Mouse (Mus musculus) liver, adult (tissue): ENCODE results near the gene Smg7.

ENCODE experiments used
- GATA4 ChIP-seq: IDR thresholded peaks from 2 replicates; pipeline ENCODE4 v1.6.1; 2014; ENCODE audit warnings: mild to moderate bottlenecking, low read length; ENCODE audit not compliant: insufficient replicate concordance

The Smg7 gene

GRCm38 (mm10) chr1:152795688-152796255, 106.7 kb downstream of the Smg7 start:
- TF ChIP-seq GATA4, result no peak

GRCm38 (mm10) chr1:152793495-152794130, 108.8 kb downstream of the Smg7 start:
- TF ChIP-seq GATA4, result no peak

- TF ChIP-seq GATA4, result no peak
Observed at GRCm38 (mm10) chr1:152792736-152793494, 109.5 kb downstream of the Smg7 start.

GRCm38 (mm10) chr1:152791269-152791668, 111.2 kb downstream of the Smg7 start:
- TF ChIP-seq GATA4, result no peak

- peak; percentile 48; the same call in 1 of the 2 replicates for TF ChIP-seq GATA4
Observed at GRCm38 (mm10) chr1:152790821-152791220, 111.6 kb downstream of the Smg7 start.

GRCm38 (mm10) chr1:152790254-152790653, 112.2 kb downstream of the Smg7 start:
- TF ChIP-seq GATA4, result no peak

GRCm38 (mm10) chr1:152788121-152788660, 114.3 kb downstream of the Smg7 start:
- no peak for TF ChIP-seq GATA4
